Mouse (Mus musculus): ENCODE measurements around the gene Eftud2.

Eftud2 gene

GRCm38 (mm10) chr11:102879558-102879957 lies 1.2 kb downstream of the Eftud2 start:
- DNase-seq (ENCODE audit: low read depth, low spot score): no peak

DNA sequence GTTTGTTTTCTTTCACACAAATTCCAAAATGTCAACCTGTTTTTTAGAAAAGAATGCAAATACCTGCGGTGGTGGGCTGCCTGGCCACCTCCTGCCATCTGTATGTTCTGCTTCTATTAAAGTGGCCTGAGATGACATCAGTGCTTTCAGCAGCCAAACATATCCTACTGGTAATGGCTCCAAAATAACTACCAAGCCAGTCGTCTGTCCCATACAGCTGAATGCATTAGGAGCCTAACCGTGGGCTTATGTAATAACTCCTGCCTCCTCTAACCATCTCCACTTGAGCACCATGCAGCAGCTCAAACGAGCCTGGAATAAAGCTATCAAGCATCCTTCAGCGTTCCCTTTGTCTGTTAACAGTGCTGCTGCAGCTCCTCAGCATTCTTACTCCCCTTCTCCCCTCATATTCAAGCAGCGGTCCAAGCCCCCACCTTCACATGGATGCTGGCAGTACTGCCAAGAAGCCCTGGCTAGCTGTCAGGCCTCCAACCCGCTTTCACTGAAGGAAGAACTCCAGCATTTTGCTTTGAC lies 5.9 kb downstream of the Eftud2 start:
- no peak for DNase-seq (ENCODE audit: low read depth, low spot score)

DNA sequence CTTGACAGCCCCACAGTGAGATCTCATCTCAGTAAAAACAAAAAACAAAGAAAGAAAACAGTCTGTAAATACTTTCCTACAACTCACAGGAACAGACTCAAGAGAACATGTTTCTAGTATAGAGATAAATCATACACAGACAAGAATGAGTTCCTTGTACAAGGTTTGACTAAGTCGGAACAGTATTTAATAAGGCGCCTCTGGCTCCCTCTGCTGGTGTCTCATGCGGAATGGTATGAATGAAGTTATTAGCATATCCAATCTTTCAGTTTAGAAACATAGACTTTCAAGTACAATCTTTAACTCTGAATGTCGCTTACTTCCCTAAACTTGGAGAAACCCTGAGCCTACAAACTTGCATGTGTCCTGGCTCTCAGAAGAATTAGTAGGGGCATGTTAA lies 16.5 kb downstream of the Eftud2 start:
- peak; percentile 77 for DNase-seq (ENCODE audit: low read depth, low spot score)

DNA sequence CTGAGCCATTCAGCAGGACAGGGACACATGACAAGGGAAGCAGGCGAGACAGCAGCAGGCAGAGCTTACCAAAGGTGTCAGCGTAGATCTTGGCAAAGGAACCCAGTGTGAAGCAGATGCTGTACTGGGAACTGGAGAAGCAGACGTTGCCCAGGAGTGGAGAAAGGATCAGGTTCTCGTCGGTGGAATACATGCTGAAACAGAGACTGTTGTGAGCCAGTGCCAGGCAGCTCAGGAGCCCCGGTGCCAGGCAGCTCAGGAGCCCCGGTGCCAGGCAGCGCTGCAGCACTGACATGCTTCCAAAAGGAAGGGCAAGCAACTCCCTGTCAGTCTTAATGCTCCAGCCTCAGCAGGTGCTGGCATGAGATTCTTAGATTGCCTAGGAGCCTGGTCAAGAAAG lies 20.9 kb downstream of the Eftud2 start:
- DNase-seq (ENCODE audit: low read depth, low spot score): no peak

DNA sequence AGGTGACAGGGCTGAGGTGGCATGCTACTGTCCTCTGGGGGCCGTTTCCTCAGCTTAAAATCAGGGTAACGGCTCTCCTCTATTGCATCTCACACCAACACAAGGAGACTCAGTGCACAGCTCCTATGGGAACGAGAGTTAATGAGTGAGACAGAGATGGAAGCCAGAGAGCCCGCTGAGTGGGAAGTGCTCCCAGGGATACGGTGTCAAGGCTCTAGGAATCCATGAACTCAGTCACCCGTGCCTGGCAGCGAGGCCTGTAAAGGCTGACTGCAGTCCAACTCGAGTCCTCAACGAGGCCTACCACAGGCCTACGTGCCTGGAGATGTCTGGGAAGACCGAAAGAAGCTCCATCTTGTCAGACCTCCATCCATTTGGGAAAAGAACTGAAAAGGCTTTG lies 21.8 kb downstream of the Eftud2 start:
- DNase-seq (ENCODE audit: low read depth, low spot score): no peak

- peak; percentile 34 for DNase-seq (ENCODE audit: low read depth, low spot score)
Measured at GRCm38 (mm10) chr11:102855941-102856340, 24.8 kb downstream of the Eftud2 start.

DNA sequence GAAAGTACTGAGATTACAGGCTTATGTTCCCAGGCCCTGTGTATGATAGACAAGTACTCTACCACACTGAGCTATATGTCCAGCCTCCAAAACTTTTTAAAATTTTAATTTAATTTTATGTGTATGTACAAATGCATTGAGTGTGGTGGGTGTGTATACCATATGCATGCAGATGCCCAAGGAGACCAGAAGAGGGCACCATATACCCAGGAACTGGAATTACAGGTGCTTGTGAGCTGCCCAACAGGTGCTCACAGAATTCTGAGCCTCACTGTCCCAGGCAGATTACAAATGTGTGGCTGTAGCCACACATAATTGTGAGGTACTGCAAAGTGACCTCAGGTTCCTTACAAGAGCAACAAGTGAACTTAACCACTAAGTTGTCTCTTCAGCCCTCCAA lies 27.0 kb downstream of the Eftud2 start:
- DNase-seq (ENCODE audit: low read depth, low spot score): no peak

DNA sequence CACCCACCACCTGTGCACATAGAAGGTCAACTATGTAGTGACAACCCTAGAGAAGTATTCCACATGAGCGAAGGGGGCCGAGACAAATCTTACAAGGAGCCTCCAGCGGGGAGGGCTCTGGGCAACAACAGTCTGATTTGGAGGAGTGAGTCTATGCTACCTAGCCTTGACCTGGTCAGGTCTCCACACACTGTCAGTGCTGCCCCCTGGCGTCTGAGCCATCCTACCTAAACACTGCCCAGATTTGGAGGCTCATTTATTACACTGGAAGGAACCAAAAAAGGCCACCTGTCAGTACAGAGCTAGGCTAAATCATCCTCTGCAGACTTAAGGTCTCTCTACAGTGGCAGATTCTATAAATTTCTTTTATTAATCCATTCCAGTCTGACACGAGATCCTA lies 28.9 kb downstream of the Eftud2 start:
- peak; percentile 65 for DNase-seq (ENCODE audit: low read depth, low spot score)

DNA sequence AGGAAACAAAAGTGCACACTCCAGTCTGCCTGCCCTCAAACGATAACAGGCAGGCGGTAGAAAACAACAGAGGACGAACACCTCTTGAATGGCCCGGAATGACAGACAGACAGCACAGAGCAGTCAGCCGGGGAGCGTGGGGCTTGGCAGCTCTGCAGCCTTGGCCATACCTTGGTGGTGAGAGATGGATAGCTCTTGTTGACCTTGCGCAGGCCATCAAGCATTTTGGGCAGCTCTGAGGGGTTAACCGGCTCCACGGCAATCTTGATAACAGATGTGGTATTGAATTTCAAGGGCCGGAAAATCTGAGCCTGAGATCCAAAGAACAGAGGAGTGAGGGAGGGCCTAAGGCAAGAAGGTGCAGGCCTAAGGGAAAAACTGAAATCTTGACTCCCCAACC lies 34.9 kb downstream of the Eftud2 start:
- no peak for DNase-seq (ENCODE audit: low read depth, low spot score)

GRCm38 (mm10) chr11:102838616-102839150 lies 42.1 kb downstream of the Eftud2 start:
- DNase-seq (ENCODE audit: low read depth, low spot score): no peak

DNA sequence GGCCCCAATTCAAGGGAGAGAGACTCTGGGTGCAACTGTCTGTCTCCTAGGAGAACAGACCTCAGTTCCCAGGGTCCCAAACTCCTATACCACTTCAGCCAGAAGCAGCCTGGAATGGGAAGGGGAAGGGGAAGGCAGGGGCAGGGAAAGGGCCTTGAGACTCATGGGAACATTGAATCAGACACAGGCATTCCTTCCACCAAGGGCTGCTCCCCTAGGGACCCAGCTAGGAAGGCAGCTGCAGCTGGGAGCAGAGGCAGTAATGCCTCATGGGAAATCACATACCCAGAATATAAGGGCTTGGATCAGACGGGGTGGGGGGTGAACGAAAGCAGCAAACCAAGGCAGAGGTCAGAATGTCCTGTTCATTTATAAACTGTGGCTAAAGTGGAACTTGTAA lies 42.7 kb downstream of the Eftud2 start:
- DNase-seq (ENCODE audit: low read depth, low spot score): no peak

GRCm38 (mm10) chr11:102837385-102837784 lies 43.4 kb downstream of the Eftud2 start:
- DNase-seq (ENCODE audit: low read depth, low spot score): no peak

DNA sequence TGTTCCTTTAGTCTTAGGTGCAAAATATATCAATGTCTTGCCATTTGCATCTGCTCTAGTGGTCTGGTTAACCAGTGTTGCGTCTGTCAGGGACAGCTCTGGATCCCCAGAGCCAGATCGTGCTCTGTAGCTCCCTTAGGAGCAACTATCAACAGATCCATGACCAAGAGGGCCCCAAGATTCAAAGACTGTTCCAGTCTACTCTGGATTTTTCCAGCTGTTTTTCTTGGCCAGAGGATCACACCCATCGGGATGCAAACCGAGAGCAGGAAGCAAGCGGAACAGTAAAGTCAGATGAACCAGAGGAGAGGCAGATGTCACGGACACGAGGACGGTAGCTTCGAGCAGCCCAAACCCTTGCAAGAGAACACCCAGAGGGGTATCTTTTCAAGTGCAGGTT lies 44.6 kb downstream of the Eftud2 start:
- DNase-seq (ENCODE audit: low read depth, low spot score): no peak

DNA sequence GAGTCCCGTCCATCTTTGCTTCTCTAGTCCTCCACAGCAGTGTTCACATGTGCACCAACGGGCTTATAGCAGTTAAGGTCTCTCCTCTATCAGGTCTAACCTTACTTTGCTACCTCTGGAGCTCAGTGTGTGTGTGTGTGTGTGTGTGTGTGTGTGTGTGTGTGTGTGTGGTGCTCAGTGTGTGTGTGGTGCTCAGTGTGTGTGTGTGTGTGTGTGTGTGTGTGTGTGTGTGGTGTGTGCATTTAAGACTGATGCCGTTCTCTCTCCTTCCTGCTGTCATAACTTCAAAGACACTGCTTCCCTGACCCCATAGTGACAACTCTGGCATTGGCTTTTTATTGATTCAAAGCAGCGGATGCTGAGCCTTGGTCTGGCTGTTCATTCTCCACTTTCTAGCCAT lies 45.2 kb downstream of the Eftud2 start, which contains the start of gene Higd1b:
Gene Higd1b (plus strand): TSS at position 301 of the 400 bp plus-strand sequence.
- no peak for DNase-seq (ENCODE audit: low read depth, low spot score)

GRCm38 (mm10) chr11:102834219-102834618 lies 46.6 kb downstream of the Eftud2 start:
- DNase-seq (ENCODE audit: low read depth, low spot score): no peak

DNA sequence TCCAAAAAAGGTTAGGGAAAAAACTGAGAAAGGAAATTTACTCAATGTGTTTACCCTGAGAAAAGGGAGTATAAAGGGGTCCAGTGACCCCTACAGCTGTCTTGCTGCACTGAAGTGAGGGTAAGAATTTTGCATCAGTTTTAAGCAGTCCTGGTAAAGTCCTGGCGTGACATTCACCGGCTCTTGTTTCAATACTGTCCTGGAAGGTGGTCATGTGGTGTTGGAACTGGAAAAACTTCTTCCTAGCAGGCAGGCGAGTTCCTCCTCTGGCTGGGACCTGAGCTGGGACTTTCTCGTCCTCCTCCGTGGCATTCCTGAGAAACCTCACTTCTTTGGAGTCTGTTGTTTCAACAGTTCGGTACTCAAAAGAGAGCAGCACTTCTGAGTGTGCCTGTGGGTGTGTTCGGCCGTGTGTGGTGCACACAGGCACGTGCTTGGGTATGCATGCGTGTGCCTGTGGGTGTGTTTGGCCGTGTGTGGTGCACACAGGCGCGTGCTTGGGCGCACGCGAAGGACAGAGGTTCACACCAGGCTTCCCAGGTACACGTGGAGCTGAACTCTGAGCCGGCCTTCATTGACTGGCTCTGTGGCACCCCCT lies 48.0 kb downstream of the Eftud2 start:
- DNase-seq (ENCODE audit: low read depth, low spot score): no peak

GRCm38 (mm10) chr11:102830276-102830675 lies 50.5 kb downstream of the Eftud2 start:
- no peak for DNase-seq (ENCODE audit: low read depth, low spot score)

DNA sequence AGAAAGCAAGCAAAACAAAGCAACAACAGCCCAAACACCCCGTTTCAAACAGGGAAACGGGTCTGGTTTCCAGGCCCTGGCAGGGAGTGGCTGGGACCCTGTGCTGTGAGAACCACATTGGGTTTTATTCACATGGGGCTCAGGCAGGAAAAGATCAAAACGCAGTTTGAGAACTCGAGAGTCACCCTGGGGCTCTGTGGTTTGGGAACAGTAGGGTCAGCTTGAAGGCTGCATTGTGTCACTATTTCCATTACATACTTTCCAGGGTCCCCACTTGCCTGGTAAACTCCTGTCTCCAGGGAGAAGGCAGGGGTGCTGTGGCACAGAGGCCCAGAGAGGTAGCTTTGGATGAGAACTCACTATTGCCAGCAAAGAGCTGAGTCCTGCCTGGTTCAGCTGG lies 53.7 kb downstream of the Eftud2 start:
- no peak for DNase-seq (ENCODE audit: low read depth, low spot score)

GRCm38 (mm10) chr11:102826476-102826875 lies 54.3 kb downstream of the Eftud2 start:
- no peak for DNase-seq (ENCODE audit: low read depth, low spot score)

DNA sequence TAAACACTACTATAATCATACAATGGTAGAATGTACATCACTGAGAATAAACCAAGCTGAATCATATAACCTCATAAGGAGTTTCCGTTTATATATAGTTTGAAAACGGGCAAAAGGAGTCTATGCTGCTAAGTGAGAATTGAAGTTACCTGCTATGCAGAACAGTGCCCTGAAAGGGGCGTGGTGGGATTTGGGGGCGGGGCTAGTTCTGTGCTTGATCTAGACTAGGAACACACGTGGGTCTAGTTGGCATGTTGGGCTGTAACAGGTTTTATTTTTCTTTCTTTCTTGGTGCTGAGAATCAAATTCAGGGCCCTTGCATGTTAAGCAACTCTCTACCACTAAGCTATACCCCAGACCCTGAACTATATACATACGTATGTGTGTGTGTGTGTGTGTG lies 59.6 kb downstream of the Eftud2 start:
- no peak for DNase-seq (ENCODE audit: low read depth, low spot score)

DNA sequence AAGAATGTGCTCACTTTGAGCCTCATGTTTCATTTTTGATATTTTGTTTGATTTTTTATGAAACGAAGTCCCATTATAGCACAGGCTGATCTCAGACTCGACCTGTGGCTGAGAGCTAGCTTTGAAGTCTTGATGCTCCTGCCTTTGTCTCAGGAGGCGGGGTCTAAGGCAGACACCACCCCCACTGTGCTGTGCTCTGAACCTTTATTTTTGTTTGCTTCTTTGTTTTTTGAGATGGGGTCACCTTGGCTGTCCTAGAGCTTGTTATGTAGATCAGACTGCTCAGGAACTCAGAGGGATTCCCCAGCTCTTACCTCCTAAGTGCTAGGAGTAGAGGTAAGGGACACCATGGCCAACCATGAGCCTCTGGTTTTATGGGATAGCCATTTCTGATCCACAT lies 60.4 kb downstream of the Eftud2 start:
- DNase-seq (ENCODE audit: low read depth, low spot score): no peak

- DNase-seq (ENCODE audit: low read depth, low spot score): no peak
Measured at GRCm38 (mm10) chr11:102819783-102820385, 60.9 kb downstream of the Eftud2 start.
